Mouse (Mus musculus) neural tube, embryonic 11.5 days (tissue): ENCODE data around the gene Fmn2. TPM values are rescaled to one million over a fixed set of nuclear protein-coding genes. Genes with fewer than 3 reads are reported as not detected.
A peak's percentile ranks its signal among the peaks of the same experiment; 100 is the strongest.

Source experiments
- ATAC-seq: fragments of 200-750 bp; cut with Nextera tagmentation; 2 replicates; pipeline ENCODE4 v1.8.0; 2017; ENCODE audit warnings: moderate number of reproducible peaks, mild to moderate bottlenecking, moderate TSS enrichment, moderate library complexity; ENCODE audit not compliant: insufficient read depth, low FRiP score, low TSS enrichment
- DNase-seq: peaks from one replicate; pipeline ENCODE4 v3.0.0-alpha.2; 2015; ENCODE audit warnings: low spot score
- H3K27ac ChIP-seq: fragments of 300-500 bp; sonication (generic); 2 replicates; pipeline ENCODE4 v1.5.1; 2014; ENCODE audit warnings: low read depth, mild to moderate bottlenecking, low read length
- H3K27me3 ChIP-seq: fragments of 300-500 bp; sonication (generic); 2 replicates; pipeline ENCODE4 v1.6.1; 2014; ENCODE audit warnings: mild to moderate bottlenecking, low read length, mixed read lengths; ENCODE audit not compliant: control insufficient read depth, insufficient read depth
- H3K36me3 ChIP-seq: fragments of 300-500 bp; sonication (generic); 2 replicates; pipeline ENCODE4 v1.6.1; 2014; ENCODE audit warnings: mild to moderate bottlenecking, low read length, moderate library complexity, mixed read lengths; ENCODE audit not compliant: control insufficient read depth, insufficient read depth
- H3K4me1 ChIP-seq: fragments of 300-500 bp; sonication (generic); 2 replicates; pipeline ENCODE4 v1.6.1; 2014; ENCODE audit warnings: low read length, mixed read lengths; ENCODE audit not compliant: control insufficient read depth, insufficient read depth
- H3K4me2 ChIP-seq: fragments of 300-500 bp; sonication (generic); 2 replicates; pipeline ENCODE4 v1.6.1; 2014; ENCODE audit warnings: low read depth, mild to moderate bottlenecking, moderate library complexity
- H3K4me3 ChIP-seq: fragments of 300-500 bp; sonication (generic); 2 replicates; pipeline ENCODE4 v1.5.1; 2014; ENCODE audit warnings: low read depth, low read length
- H3K9ac ChIP-seq: fragments of 300-500 bp; sonication (generic); 2 replicates; pipeline ENCODE4 v1.6.1; 2014; ENCODE audit warnings: mild to moderate bottlenecking, low read length
- H3K9me3 ChIP-seq: fragments of 300-500 bp; sonication (generic); 2 replicates; pipeline ENCODE4 v1.6.1; 2016; ENCODE audit warnings: low read length; ENCODE audit not compliant: control insufficient read depth
- WGBS: fragments of 180-500 bp; shearing (Covaris S2); extraction: QIAGEN DNeasy Blood & Tissue Kit; methylation state at CpG from one replicate; pipeline ENCODE4 v1.1.7; 2014; 5-methylcytosine and 5-hydroxymethylcytosine counted together
- polyA plus RNA-seq: library from polyadenylated mRNA; unstranded; fragments of >200 nt; fragmentation: Nextera tagmentation; extraction: Ambion mirVana; gene quantifications from 2 replicates; pipeline ENCODE4 v1.2.1, GENCODE M21; 2014

Fmn2 gene
- polyA plus RNA-seq, 1 experiment from 2014 or later: 7.4 TPM

GRCm38 (mm10) chr1:174636291-174636690, 134.7 kb downstream of the Fmn2 start:
- DNase-seq: no peak
- ATAC-seq: 0 out of 2 replicates have a peak, but pooled peaks have one; percentile 28
- no peak overlapping the region for H3K4me2 ChIP-seq
- no peaks in the 10 kb centered on the region for H3K4me1 ChIP-seq
- H3K36me3 ChIP-seq: no peaks in the 10 kb centered on the region
- no peak overlapping the region for H3K4me3 ChIP-seq
- H3K9ac ChIP-seq: no peak overlapping the region
- no peaks in the 10 kb centered on the region for H3K27me3 ChIP-seq
- H3K9me3 ChIP-seq: no peaks in the 10 kb centered on the region
- H3K27ac ChIP-seq: no peak overlapping the region
- WGBS: 97% methylated on average over 4 of the region's 4 CpGs

- DNase-seq: no peak
- Histone ChIP-seq H3K9me3 (no peaks in the 10 kb centered on the region), H3K36me3 (no peaks in the 10 kb centered on the region), H3K4me1 (no peaks in the 10 kb centered on the region), H3K27ac (no peak overlapping the region), H3K4me2 (no peak overlapping the region), H3K27me3 (no peaks in the 10 kb centered on the region), H3K4me3 (no peak overlapping the region), H3K9ac (no peak overlapping the region)
- 72% methylated on average over 6 of the region's 6 CpGs for WGBS
- ATAC-seq: no peak
These were observed 136.0 kb downstream of the Fmn2 start for GRCm38 (mm10) chr1:174637564-174638085.

- no peaks in the 10 kb centered on the region for H3K27me3 ChIP-seq
- no peaks in the 10 kb centered on the region for H3K9me3 ChIP-seq
- peaks cover 3% of the 10 kb centered on the region; the same call in 1 of the 2 replicates for H3K4me1 ChIP-seq
- 87% methylated on average over 1 of the region's 1 CpGs for WGBS
- DNase-seq: no peak
- no peak overlapping the region for H3K4me3 ChIP-seq
- no peaks in the 10 kb centered on the region for H3K36me3 ChIP-seq
- no peak for ATAC-seq
- no peak overlapping the region for H3K27ac ChIP-seq
- no peak overlapping the region for H3K9ac ChIP-seq
- no peak overlapping the region for H3K4me2 ChIP-seq
These were observed 139.3 kb downstream of the Fmn2 start for GRCm38 (mm10) chr1:174640901-174641300.

GRCm38 (mm10) chr1:174643431-174644010, 141.9 kb downstream of the Fmn2 start:
- H3K27me3 ChIP-seq: no peaks in the 10 kb centered on the region
- ATAC-seq (peak; percentile 84), DNase-seq (no peak)
- H3K4me3 ChIP-seq: no peak overlapping the region
- no peaks in the 10 kb centered on the region for H3K36me3 ChIP-seq
- H3K4me2 ChIP-seq: no peak overlapping the region
- no peaks in the 10 kb centered on the region for H3K9me3 ChIP-seq
- no peak overlapping the region for H3K27ac ChIP-seq
- WGBS: 56% methylated on average over 5 of the region's 5 CpGs
- H3K9ac ChIP-seq: no peak overlapping the region
- H3K4me1 ChIP-seq: peaks cover 3% of the 10 kb centered on the region; the same call in 1 of the 2 replicates

- no peak overlapping the region for H3K27ac ChIP-seq
- H3K9ac ChIP-seq: no peak overlapping the region
- H3K4me3 ChIP-seq: no peak overlapping the region
- H3K4me2 ChIP-seq: no peak overlapping the region
- H3K36me3 ChIP-seq: no peaks in the 10 kb centered on the region
- 64% methylated on average over 11 of the region's 11 CpGs for WGBS
- no peaks in the 10 kb centered on the region for H3K27me3 ChIP-seq
- H3K9me3 ChIP-seq: no peaks in the 10 kb centered on the region
- peaks cover 3% of the 10 kb centered on the region; the same call in 1 of the 2 replicates for H3K4me1 ChIP-seq
- ATAC-seq (no peak), DNase-seq (no peak)
These were observed 147.8 kb downstream of the Fmn2 start for GRCm38 (mm10) chr1:174649421-174649826.

GRCm38 (mm10) chr1:174654565-174654964, 152.9 kb downstream of the Fmn2 start:
- H3K36me3 ChIP-seq: no peaks in the 10 kb centered on the region
- no peak overlapping the region for H3K4me2 ChIP-seq
- no peaks in the 10 kb centered on the region for H3K9me3 ChIP-seq
- WGBS: 72% methylated on average over 5 of the region's 5 CpGs
- DNase-seq (no peak), ATAC-seq (no peak)
- H3K9ac ChIP-seq: no peak overlapping the region
- H3K4me1 ChIP-seq: no peaks in the 10 kb centered on the region
- H3K27ac ChIP-seq: no peak overlapping the region
- H3K27me3 ChIP-seq: no peaks in the 10 kb centered on the region
- no peak overlapping the region for H3K4me3 ChIP-seq

- no peak overlapping the region for H3K9ac ChIP-seq
- H3K36me3 ChIP-seq: no peaks in the 10 kb centered on the region
- no peak for ATAC-seq
- no peak overlapping the region for H3K4me2 ChIP-seq
- no peaks in the 10 kb centered on the region for H3K9me3 ChIP-seq
- H3K4me3 ChIP-seq: no peak overlapping the region
- no peak for DNase-seq
- 70% methylated on average over 9 of the region's 9 CpGs for WGBS
- H3K27me3 ChIP-seq: no peaks in the 10 kb centered on the region
- no peaks in the 10 kb centered on the region for H3K4me1 ChIP-seq
- H3K27ac ChIP-seq: no peak overlapping the region
These were observed 153.7 kb downstream of the Fmn2 start for GRCm38 (mm10) chr1:174655354-174655753.

- no peak overlapping the region for H3K4me3 ChIP-seq
- ATAC-seq: no peak
- WGBS: 90% methylated on average over 4 of the region's 4 CpGs
These were observed 154.9 kb downstream of the Fmn2 start for GRCm38 (mm10) chr1:174656554-174656953.

GRCm38 (mm10) chr1:174659459-174660223, 158.0 kb downstream of the Fmn2 start:
- Histone ChIP-seq H3K27ac (no peak overlapping the region), H3K36me3 (no peaks in the 10 kb centered on the region), H3K4me3 (no peak overlapping the region), H3K9me3 (no peaks in the 10 kb centered on the region), H3K4me1 (no peaks in the 10 kb centered on the region), H3K27me3 (no peaks in the 10 kb centered on the region), H3K9ac (no peak overlapping the region), H3K4me2 (no peak overlapping the region)
- DNase-seq: no peak
- ATAC-seq: no peak
- 89% methylated on average over 12 of the region's 12 CpGs for WGBS

More at GRCm38 (mm10) chr1:174656554-174656953, 154.9 kb downstream of the Fmn2 start:
- no peak for DNase-seq
- no peak overlapping the region for H3K9ac ChIP-seq
- no peaks in the 10 kb centered on the region for H3K4me1 ChIP-seq
- no peaks in the 10 kb centered on the region for H3K9me3 ChIP-seq
- no peaks in the 10 kb centered on the region for H3K36me3 ChIP-seq
- H3K27ac ChIP-seq: no peak overlapping the region
- H3K4me2 ChIP-seq: no peak overlapping the region
- H3K27me3 ChIP-seq: no peaks in the 10 kb centered on the region
